In the genomic region with DNA sequence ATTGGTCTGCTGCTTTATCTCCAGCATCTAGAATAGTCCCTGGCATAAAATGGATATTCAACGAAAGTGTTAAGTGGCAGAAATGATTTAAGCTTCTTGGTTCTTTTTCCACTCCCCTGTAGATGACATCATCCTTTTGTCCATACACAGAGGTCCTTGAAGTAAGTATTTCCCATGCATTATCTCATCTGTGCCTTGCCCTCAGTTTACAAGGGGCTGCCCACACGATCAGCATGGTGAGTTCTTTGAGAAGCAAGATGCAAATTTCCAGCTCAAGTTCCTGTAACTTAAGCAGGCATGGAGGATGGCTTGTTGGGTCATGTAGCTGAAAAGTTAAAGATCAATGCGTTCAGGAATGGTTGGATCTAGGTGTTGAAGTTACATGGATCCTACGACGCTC, we compare ENCODE assay signal across 32 mouse cellular contexts.
"Had no signal": no experiment of that assay in that cellular context is flagged by ENCODE, and none has a peak within 500 bp of the region (broad histone marks: within the 10 kb centered on the region; RNA-seq: fewer than 3 reads in every experiment).

No protein-coding gene starts in this region.

- DNase-seq: left cerebral cortex, postnatal 4 days; liver; liver, embryonic 13.5 days; liver, postnatal 0 days; lung, adult 18-20 months; lung, adult 2 months; lung, embryonic 14.5 days; lung, postnatal 10 days; lung, postnatal 14 days; lung, postnatal 36 days; lung, postnatal 4 days; midbrain, embryonic 14.5 days had no signal

- H3K9ac ChIP-seq: limb, embryonic 12.5 days; limb, embryonic 13.5 days; limb, embryonic 15.5 days; liver, embryonic 12.5 days; liver, embryonic 13.5 days; liver, embryonic 14.5 days; liver, embryonic 15.5 days; liver, postnatal 0 days; lung, embryonic 14.5 days; lung, embryonic 15.5 days; midbrain, embryonic 12.5 days; midbrain, embryonic 13.5 days; midbrain, embryonic 15.5 days; neural tube, embryonic 12.5 days had no signal

- H3K4me2 ChIP-seq: limb, embryonic 12.5 days; limb, embryonic 13.5 days; limb, embryonic 15.5 days; liver, embryonic 11.5 days; liver, embryonic 12.5 days; liver, embryonic 13.5 days; liver, embryonic 15.5 days; lung, embryonic 14.5 days; lung, embryonic 15.5 days; midbrain, embryonic 11.5 days; midbrain, embryonic 12.5 days; midbrain, embryonic 13.5 days; midbrain, embryonic 15.5 days; neural tube, embryonic 12.5 days had no signal

- H3K27me3 ChIP-seq: limb, embryonic 12.5 days; limb, embryonic 13.5 days; limb, embryonic 15.5 days; liver, embryonic 12.5 days; liver, embryonic 13.5 days; liver, embryonic 15.5 days; lung, embryonic 15.5 days; megakaryocyte, embryonic 14.5 days; midbrain, embryonic 12.5 days; midbrain, embryonic 13.5 days; midbrain, embryonic 15.5 days; neural tube, embryonic 12.5 days had no signal

- H3K27ac ChIP-seq: limb, embryonic 10.5 days; limb, embryonic 12.5 days; limb, embryonic 13.5 days; limb, embryonic 15.5 days; liver, embryonic 12.5 days; liver, embryonic 13.5 days; liver, embryonic 14.5 days; liver, embryonic 15.5 days; lung, embryonic 15.5 days; macrophage; midbrain, embryonic 10.5 days; midbrain, embryonic 12.5 days; midbrain, embryonic 13.5 days; neural tube, embryonic 12.5 days had no signal

- H3K4me3 ChIP-seq: limb, embryonic 10.5 days; limb, embryonic 12.5 days; limb, embryonic 13.5 days; limb, embryonic 15.5 days; liver, embryonic 12.5 days; liver, embryonic 13.5 days; liver, embryonic 15.5 days; lung, embryonic 15.5 days; megakaryocyte, embryonic 14.5 days; midbrain, embryonic 10.5 days; midbrain, embryonic 12.5 days; midbrain, embryonic 13.5 days; midbrain, embryonic 15.5 days; myocyte; neural tube, embryonic 12.5 days had no signal

- H3K4me1 ChIP-seq: limb, embryonic 10.5 days; limb, embryonic 12.5 days; limb, embryonic 15.5 days; liver, embryonic 12.5 days; liver, embryonic 13.5 days; liver, embryonic 15.5 days; megakaryocyte, embryonic 14.5 days; midbrain, embryonic 12.5 days; midbrain, embryonic 13.5 days; midbrain, embryonic 15.5 days; neural tube, embryonic 12.5 days had no signal

- ATAC-seq: liver, embryonic 12.5 days; liver, postnatal 0 days; lung, postnatal 0 days; midbrain, embryonic 13.5 days; midbrain, embryonic 15.5 days; midbrain, embryonic 16.5 days had no signal

- H3K9me3 ChIP-seq: limb, embryonic 10.5 days; limb, embryonic 13.5 days; limb, embryonic 15.5 days; liver, embryonic 12.5 days; liver, embryonic 15.5 days; lung, embryonic 15.5 days; midbrain, embryonic 13.5 days; midbrain, embryonic 15.5 days; neural tube, embryonic 12.5 days had no signal

- H3K36me3 ChIP-seq: limb, embryonic 10.5 days; limb, embryonic 12.5 days; limb, embryonic 13.5 days; limb, embryonic 15.5 days; liver, embryonic 12.5 days; liver, embryonic 13.5 days; liver, embryonic 15.5 days; lung, embryonic 15.5 days; midbrain, embryonic 10.5 days; midbrain, embryonic 12.5 days; midbrain, embryonic 13.5 days; midbrain, embryonic 15.5 days; neural tube, embryonic 12.5 days had no signal
